Mouse (Mus musculus): ENCODE data around the gene C2cd2l. TPM values are rescaled to one million over a fixed set of nuclear protein-coding genes. Genes with fewer than 3 reads are reported as not detected.

Gene C2cd2l
- polyA plus RNA-seq, 1 experiment from 2014 or later: 9.5 TPM

DNA sequence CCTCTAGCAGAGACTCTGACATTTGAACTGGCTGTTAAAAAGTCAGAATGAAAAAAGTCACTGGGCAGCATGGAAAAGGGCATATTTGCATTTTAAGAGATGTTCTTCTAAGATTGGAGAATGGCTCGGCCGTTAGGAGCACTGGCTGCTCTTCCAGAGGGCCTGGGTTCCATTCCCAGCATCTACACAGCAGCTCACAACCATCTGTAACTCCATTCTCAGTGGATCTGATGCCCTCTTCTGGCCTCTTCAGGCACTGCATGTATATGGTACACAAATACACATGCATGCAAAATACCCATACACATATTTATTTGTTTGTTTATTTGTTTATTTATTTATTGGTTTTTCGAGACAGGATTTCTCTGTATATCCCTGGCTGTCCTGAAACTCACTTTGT lies 51.0 kb downstream of the C2cd2l start:
- Histone ChIP-seq H3K27ac (replicated peaks; ENCODE audit: low read depth, low read length) (no peak overlapping the region), H3K27me3 (replicated peaks; ENCODE audit: control insufficient read depth, insufficient read depth, low read length) (no peaks in the 10 kb centered on the region), H3K4me2 (ENCODE audit: low read depth, low read length) (no peak overlapping the region), H3K9ac (ENCODE audit: low read depth, low read length) (no peak overlapping the region), H3K9me3 (ENCODE audit: control insufficient read depth, low read length) (peaks cover 6% of the 10 kb centered on the region; the same call in 1 of the 2 replicates), H3K36me3 (ENCODE audit: control insufficient read depth, insufficient read depth, low read length) (no peaks in the 10 kb centered on the region), H3K4me3 (ENCODE audit: low read depth, low read length) (no peak overlapping the region), H3K4me1 (ENCODE audit: control insufficient read depth, insufficient read depth, low read length) (peaks cover 8% of the 10 kb centered on the region)
- ATAC-seq (ENCODE audit: low read depth) (no peak), DNase-seq (ENCODE audit: low spot score) (no peak)
- 77% methylated on average over 3 of the region's 3 CpGs for WGBS

- DNase-seq (ENCODE audit: low spot score) (peak; percentile 44), ATAC-seq (ENCODE audit: low read depth) (0 out of 2 replicates have a peak, but pooled peaks have one; percentile 13)
- 63% methylated on average over 6 of the region's 6 CpGs for whole genome bisulfite sequencing
- Histone ChIP-seq H3K4me2 (ENCODE audit: low read depth, low read length) (peak within 1 kb of the TSS; percentile 78), H3K27ac (replicated peaks; ENCODE audit: low read depth, low read length) (peak within 1 kb of the TSS; percentile 84), H3K9me3 (ENCODE audit: control insufficient read depth, low read length) (peaks cover 6% of the 10 kb centered on the region; the same call in 1 of the 2 replicates), H3K9ac (ENCODE audit: low read depth, low read length) (peak within 1 kb of the TSS; percentile 84), H3K4me1 (ENCODE audit: control insufficient read depth, insufficient read depth, low read length) (peaks cover 8% of the 10 kb centered on the region), H3K27me3 (replicated peaks; ENCODE audit: control insufficient read depth, insufficient read depth, low read length) (no peaks in the 10 kb centered on the region), H3K4me3 (ENCODE audit: low read depth, low read length) (peak within 1 kb of the TSS; percentile 48), H3K36me3 (ENCODE audit: control insufficient read depth, insufficient read depth, low read length) (peaks cover 2% of the 10 kb centered on the region; the same call in 1 of the 2 replicates)
Measured at GRCm38 (mm10) chr9:44268432-44268831, 51.7 kb downstream of the C2cd2l start, which contains the start of gene Nlrx1. Gene Nlrx1 (minus strand): TSS chr9:44268599.

DNA sequence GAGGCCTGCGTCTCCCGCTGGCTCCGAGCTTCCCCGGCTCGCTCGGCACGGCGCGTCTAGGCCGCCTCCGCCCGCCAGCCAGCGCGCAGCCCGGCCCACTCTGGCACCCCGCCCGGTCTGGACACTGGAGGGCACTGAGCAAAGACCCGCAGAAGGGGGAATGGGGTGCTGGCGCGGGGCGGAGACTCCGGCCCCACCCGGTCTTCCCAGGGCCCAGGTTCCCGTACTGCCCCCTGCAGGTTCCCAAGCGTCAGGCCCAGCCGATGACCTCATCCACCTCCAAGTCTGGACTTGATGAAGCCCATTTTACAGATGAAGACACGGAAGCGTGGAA lies 52.1 kb downstream of the C2cd2l start:
- peaks cover 6% of the 10 kb centered on the region; the same call in 1 of the 2 replicates for H3K9me3 ChIP-seq (ENCODE audit: control insufficient read depth, low read length)
- ATAC-seq (ENCODE audit: low read depth) (peak; percentile 91), DNase-seq (ENCODE audit: low spot score) (peak; percentile 92)
- H3K4me3 ChIP-seq (ENCODE audit: low read depth, low read length): peak overlapping the region; percentile 48
- WGBS: 8% methylated on average over 17 of the region's 28 CpGs
- H3K4me2 ChIP-seq (ENCODE audit: low read depth, low read length): peak overlapping the region; percentile 78
- no peaks in the 10 kb centered on the region for H3K27me3 ChIP-seq (replicated peaks; ENCODE audit: control insufficient read depth, insufficient read depth, low read length)
- H3K9ac ChIP-seq (ENCODE audit: low read depth, low read length): peak overlapping the region; percentile 84
- peaks cover 5% of the 10 kb centered on the region; the same call in 1 of the 2 replicates for H3K36me3 ChIP-seq (ENCODE audit: control insufficient read depth, insufficient read depth, low read length)
- H3K4me1 ChIP-seq (ENCODE audit: control insufficient read depth, insufficient read depth, low read length): peaks cover 8% of the 10 kb centered on the region
- peak overlapping the region; percentile 84 for H3K27ac ChIP-seq (replicated peaks; ENCODE audit: low read depth, low read length)

- DNase-seq (ENCODE audit: low spot score) (peak; percentile 52), ATAC-seq (ENCODE audit: low read depth) (peak; percentile 31; the same call in 1 of the 2 replicates)
- WGBS: 20% methylated on average over 11 of the region's 23 CpGs
- H3K4me1 ChIP-seq (ENCODE audit: control insufficient read depth, insufficient read depth, low read length): peaks cover 8% of the 10 kb centered on the region
- peak overlapping the region; percentile 78 for H3K4me2 ChIP-seq (ENCODE audit: low read depth, low read length)
- peaks cover 5% of the 10 kb centered on the region; the same call in 1 of the 2 replicates for H3K36me3 ChIP-seq (ENCODE audit: control insufficient read depth, insufficient read depth, low read length)
- H3K9ac ChIP-seq (ENCODE audit: low read depth, low read length): peak overlapping the region; percentile 84
- peak overlapping the region; percentile 84 for H3K27ac ChIP-seq (replicated peaks; ENCODE audit: low read depth, low read length)
- H3K4me3 ChIP-seq (ENCODE audit: low read depth, low read length): peak overlapping the region; percentile 48
- H3K9me3 ChIP-seq (ENCODE audit: control insufficient read depth, low read length): peaks cover 6% of the 10 kb centered on the region; the same call in 1 of the 2 replicates
- H3K27me3 ChIP-seq (replicated peaks; ENCODE audit: control insufficient read depth, insufficient read depth, low read length): no peaks in the 10 kb centered on the region
Measured at GRCm38 (mm10) chr9:44267319-44268026, 52.6 kb downstream of the C2cd2l start.

DNA sequence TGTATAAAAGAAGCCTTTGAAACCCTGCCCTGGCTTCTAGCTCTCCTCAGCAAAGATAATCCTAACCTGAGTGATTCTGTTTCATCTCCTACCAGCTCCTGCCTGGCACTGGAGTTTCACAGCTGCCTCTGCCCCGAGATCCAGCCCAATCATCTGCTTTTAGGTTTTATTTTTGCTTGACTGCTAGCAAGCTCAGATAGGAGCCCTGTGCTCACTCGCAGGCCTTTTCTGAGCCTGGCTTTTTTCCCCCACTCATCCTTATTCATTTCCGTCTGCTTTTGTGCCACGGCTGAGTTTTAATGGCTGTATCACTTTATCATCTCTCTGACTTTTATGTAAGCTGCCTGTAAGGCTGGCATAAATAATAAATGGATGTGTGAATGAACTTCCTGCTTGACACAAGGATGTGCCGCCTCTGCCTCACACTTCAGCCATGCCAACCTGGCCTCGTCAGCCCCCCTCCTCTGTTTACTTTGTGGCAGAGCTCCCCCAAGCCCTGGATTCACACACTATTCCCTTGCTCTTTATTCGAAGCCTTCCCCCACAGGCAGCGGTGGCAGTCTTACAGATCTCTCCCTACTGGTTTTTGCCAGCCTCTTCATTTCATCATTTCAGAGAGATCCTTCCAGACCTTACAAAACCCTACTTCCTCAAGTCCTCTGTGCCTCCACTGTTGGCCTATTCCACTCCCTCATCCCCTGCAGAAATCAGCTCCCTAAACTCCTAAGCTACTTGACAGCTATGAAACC lies 53.4 kb downstream of the C2cd2l start:
- Histone ChIP-seq H3K27ac (replicated peaks; ENCODE audit: low read depth, low read length) (no peak overlapping the region; the same call in 1 of the 2 replicates), H3K4me3 (ENCODE audit: low read depth, low read length) (peak overlapping the region; percentile 48), H3K27me3 (replicated peaks; ENCODE audit: control insufficient read depth, insufficient read depth, low read length) (no peaks in the 10 kb centered on the region), H3K4me2 (ENCODE audit: low read depth, low read length) (peak overlapping the region; percentile 78), H3K36me3 (ENCODE audit: control insufficient read depth, insufficient read depth, low read length) (peaks cover 5% of the 10 kb centered on the region; the same call in 1 of the 2 replicates), H3K4me1 (ENCODE audit: control insufficient read depth, insufficient read depth, low read length) (peaks cover 8% of the 10 kb centered on the region), H3K9me3 (ENCODE audit: control insufficient read depth, low read length) (peaks cover 6% of the 10 kb centered on the region; the same call in 1 of the 2 replicates), H3K9ac (ENCODE audit: low read depth, low read length) (peak overlapping the region; percentile 84; the same call in 1 of the 2 replicates)
- 68% methylated on average over 8 of the region's 8 CpGs for WGBS
- DNase-seq (ENCODE audit: low spot score): no peak
- no peak for ATAC-seq (ENCODE audit: low read depth)

DNA sequence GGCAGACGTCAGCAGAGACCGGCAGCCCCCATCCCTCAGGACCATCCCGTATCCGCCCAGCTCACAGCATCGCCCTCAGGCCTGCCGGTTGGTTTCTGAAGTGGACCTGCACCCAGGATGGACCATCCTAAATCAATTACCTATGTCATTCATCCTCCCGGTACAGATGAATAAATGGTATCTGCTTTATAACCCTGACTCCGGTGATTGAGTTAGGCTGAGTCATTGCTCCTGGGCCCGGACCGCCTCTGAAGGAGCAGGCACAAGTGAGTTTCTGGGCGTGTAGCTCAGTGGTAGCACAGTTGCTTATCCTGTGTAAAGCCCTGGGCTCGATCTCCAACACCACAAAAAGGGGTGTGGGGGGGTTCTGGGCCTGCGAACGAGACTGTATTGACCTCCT lies 58.7 kb downstream of the C2cd2l start:
- 87% methylated on average over 14 of the region's 14 CpGs for WGBS
- no peak overlapping the region for H3K9ac ChIP-seq (ENCODE audit: low read depth, low read length)

More for the DNA sequence above, 58.7 kb downstream of the C2cd2l start:
- Histone ChIP-seq H3K4me3 (ENCODE audit: low read depth, low read length) (no peak overlapping the region), H3K27me3 (replicated peaks; ENCODE audit: control insufficient read depth, insufficient read depth, low read length) (no peaks in the 10 kb centered on the region), H3K4me2 (ENCODE audit: low read depth, low read length) (no peak overlapping the region), H3K4me1 (ENCODE audit: control insufficient read depth, insufficient read depth, low read length) (no peaks in the 10 kb centered on the region), H3K36me3 (ENCODE audit: control insufficient read depth, insufficient read depth, low read length) (peaks cover 5% of the 10 kb centered on the region; the same call in 1 of the 2 replicates), H3K27ac (replicated peaks; ENCODE audit: low read depth, low read length) (no peak overlapping the region), H3K9me3 (ENCODE audit: control insufficient read depth, low read length) (no peaks in the 10 kb centered on the region)
- no peak for ATAC-seq (ENCODE audit: low read depth)
- no peak for DNase-seq (ENCODE audit: low spot score)

Small RNA genes lying within 50 kb of the gene (microRNA-seq; reads per million reads assigned to microRNA genes)
- gene Gm44335 (ENCODE audit: borderline number of aligned reads): not detected

Other genes starting within 250 kb of the C2cd2l start
- not detected in 2 replicates for gene Mfrp, start 218.6 kb downstream of the C2cd2l start, polyA plus RNA-seq (2014; fragmentation: Nextera tagmentation; extraction: Ambion mirVana)
- gene C1qtnf5, start 213.0 kb downstream of the C2cd2l start, polyA plus RNA-seq (2014; fragmentation: Nextera tagmentation; extraction: Ambion mirVana): 4.8 and 5.2 TPM in 2 replicates
- gene Gm49380, start 206.8 kb downstream of the C2cd2l start, polyA plus RNA-seq (2014; fragmentation: Nextera tagmentation; extraction: Ambion mirVana): 0.22 and 0.35 TPM in 2 replicates
- gene Rnf26, start 206.8 kb downstream of the C2cd2l start, polyA plus RNA-seq (2014; fragmentation: Nextera tagmentation; extraction: Ambion mirVana): 61.4 and 73.4 TPM in 2 replicates
- gene Mcam, start 185.8 kb downstream of the C2cd2l start, polyA plus RNA-seq (2014; fragmentation: Nextera tagmentation; extraction: Ambion mirVana): 47.0 and 47.5 TPM in 2 replicates
- gene Cbl, start 86.2 kb downstream of the C2cd2l start, polyA plus RNA-seq (2014; fragmentation: Nextera tagmentation; extraction: Ambion mirVana): 15.3 and 17.1 TPM in 2 replicates
- 0.96 and 10.0 TPM in 2 replicates for gene Ccdc153, start 79.6 kb downstream of the C2cd2l start, polyA plus RNA-seq (2014; fragmentation: Nextera tagmentation; extraction: Ambion mirVana)
- 0.12 and 0.15 TPM in 2 replicates for gene Pdzd3, start 68.8 kb downstream of the C2cd2l start, polyA plus RNA-seq (2014; fragmentation: Nextera tagmentation; extraction: Ambion mirVana)
- gene Nlrx1, start 51.7 kb downstream of the C2cd2l start, polyA plus RNA-seq (2014; fragmentation: Nextera tagmentation; extraction: Ambion mirVana): 9.7 and 13.2 TPM in 2 replicates
- gene Abcg4, start 31.7 kb downstream of the C2cd2l start, polyA plus RNA-seq (2014; fragmentation: Nextera tagmentation; extraction: Ambion mirVana): 4.5 and 5.1 TPM in 2 replicates
- gene Hinfp, start 14.6 kb downstream of the C2cd2l start, polyA plus RNA-seq (2014; fragmentation: Nextera tagmentation; extraction: Ambion mirVana): 15.6 and 18.7 TPM in 2 replicates
- gene Dpagt1, start 5.7 kb upstream of the C2cd2l start, polyA plus RNA-seq (2014; fragmentation: Nextera tagmentation; extraction: Ambion mirVana): 34.3 and 34.9 TPM in 2 replicates
- 202 and 227 TPM in 2 replicates for gene H2afx, start 14.4 kb upstream of the C2cd2l start, polyA plus RNA-seq (2014; fragmentation: Nextera tagmentation; extraction: Ambion mirVana)
- gene Hmbs, start 23.9 kb upstream of the C2cd2l start, polyA plus RNA-seq (2014; fragmentation: Nextera tagmentation; extraction: Ambion mirVana): 98.5 and 99.9 TPM in 2 replicates
- gene Vps11, start 41.4 kb upstream of the C2cd2l start, polyA plus RNA-seq (2014; fragmentation: Nextera tagmentation; extraction: Ambion mirVana): 24.5 and 25.8 TPM in 2 replicates
- gene Hyou1, start 59.2 kb upstream of the C2cd2l start, polyA plus RNA-seq (2014; fragmentation: Nextera tagmentation; extraction: Ambion mirVana): 29.6 and 30.0 TPM in 2 replicates
- 19.0 and 20.1 TPM in 2 replicates for gene Slc37a4, start 76.6 kb upstream of the C2cd2l start, polyA plus RNA-seq (2014; fragmentation: Nextera tagmentation; extraction: Ambion mirVana)
- 2,445 and 2,627 TPM in 2 replicates for gene Rps25, start 86.9 kb upstream of the C2cd2l start, polyA plus RNA-seq (2014; fragmentation: Nextera tagmentation; extraction: Ambion mirVana)
- gene Trappc4, start 87.3 kb upstream of the C2cd2l start, polyA plus RNA-seq (2014; fragmentation: Nextera tagmentation; extraction: Ambion mirVana): 130 and 133 TPM in 2 replicates
- gene Ccdc84, start 98.3 kb upstream of the C2cd2l start, polyA plus RNA-seq (2014; fragmentation: Nextera tagmentation; extraction: Ambion mirVana): 19.4 and 23.6 TPM in 2 replicates
- not detected in 2 replicates for gene Foxr1, start 120.9 kb upstream of the C2cd2l start, polyA plus RNA-seq (2014; fragmentation: Nextera tagmentation; extraction: Ambion mirVana)
- 1.7 and 2.3 TPM in 2 replicates for gene Upk2, start 134.7 kb upstream of the C2cd2l start, polyA plus RNA-seq (2014; fragmentation: Nextera tagmentation; extraction: Ambion mirVana)
- gene Bcl9l, start 162.5 kb upstream of the C2cd2l start, polyA plus RNA-seq (2014; fragmentation: Nextera tagmentation; extraction: Ambion mirVana): 16.9 and 18.7 TPM in 2 replicates
- 0.13 and 0.35 TPM in 2 replicates for gene Cxcr5, start 241.6 kb upstream of the C2cd2l start, polyA plus RNA-seq (2014; fragmentation: Nextera tagmentation; extraction: Ambion mirVana)

All from embryonic facial prominence, embryonic 14.5 days (tissue).